Mouse (Mus musculus): Measurements from ENCODE around the gene Epb41l2. TPM values are rescaled to one million over a fixed set of nuclear protein-coding genes. Genes with fewer than 3 reads are reported as not detected.
A peak's percentile ranks its signal among the peaks of the same experiment; 100 is the strongest.

Epb41l2 gene
- polyA plus RNA-seq, 1 experiment from 2014 or later = 86.7 TPM

DNA sequence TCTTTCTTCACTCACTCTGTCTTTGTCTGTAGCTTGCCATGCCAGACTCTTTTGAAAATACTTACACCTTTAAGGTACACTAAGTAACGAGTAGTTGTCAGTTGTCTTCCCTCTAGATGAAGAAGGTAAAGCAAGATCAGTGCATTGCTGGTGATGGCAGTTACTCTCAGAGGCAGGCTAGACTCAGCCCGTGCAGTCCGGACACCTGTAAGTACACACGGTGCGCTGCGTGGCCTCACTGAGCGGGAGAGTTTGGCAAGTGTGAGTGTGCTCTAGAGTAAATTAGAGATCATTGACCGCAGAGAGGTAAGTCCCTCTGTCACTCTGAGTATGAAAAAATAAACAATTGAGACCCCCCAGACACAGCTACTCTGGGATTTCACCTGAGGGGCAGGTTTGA lies 46.0 kb downstream of the Epb41l2 start:
- Histone ChIP-seq H3K27ac (replicated peaks; ENCODE audit: low read depth, low read length) (no peak overlapping the region), H3K9ac (ENCODE audit: low read depth, low read length) (no peak overlapping the region), H3K9me3 (ENCODE audit: control insufficient read depth, low read length) (no peaks in the 10 kb centered on the region), H3K27me3 (replicated peaks; ENCODE audit: control insufficient read depth, insufficient read depth, low read length) (no peaks in the 10 kb centered on the region), H3K4me3 (ENCODE audit: low read depth, low read length) (no peak overlapping the region), H3K4me1 (ENCODE audit: control insufficient read depth, insufficient read depth, low read length) (peaks cover 19% of the 10 kb centered on the region), H3K4me2 (ENCODE audit: low read depth, low read length) (no peak overlapping the region), H3K36me3 (ENCODE audit: control insufficient read depth, insufficient read depth, low read length) (no peaks in the 10 kb centered on the region)
- ATAC-seq (ENCODE audit: low read depth) (no peak), DNase-seq (ENCODE audit: low spot score) (no peak)
- 76% methylated on average over 8 of the region's 8 CpGs for WGBS

DNA sequence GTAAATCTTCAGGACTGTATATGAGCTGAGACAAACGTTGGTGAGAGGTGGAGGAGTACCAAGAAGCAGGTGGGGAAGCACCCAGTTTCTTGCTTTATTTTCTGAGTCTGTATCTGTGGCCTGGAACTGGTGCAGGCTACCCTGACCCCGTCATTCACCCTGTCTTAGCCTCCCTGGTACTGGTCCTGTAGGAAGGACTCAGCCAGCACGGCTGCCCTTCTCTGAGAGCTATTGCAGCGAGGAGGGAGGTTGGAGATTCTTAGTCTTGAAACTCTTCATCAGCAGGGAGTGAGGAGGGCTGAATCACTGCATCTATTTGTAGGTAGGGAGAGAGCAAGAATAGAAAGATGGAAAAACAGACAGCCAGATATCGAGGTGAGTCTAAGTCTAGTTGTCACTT lies 47.1 kb downstream of the Epb41l2 start:
- WGBS = 81% methylated on average over 5 of the region's 5 CpGs
- H3K36me3 ChIP-seq (ENCODE audit: control insufficient read depth, insufficient read depth, low read length) = no peaks in the 10 kb centered on the region
- H3K9me3 ChIP-seq (ENCODE audit: control insufficient read depth, low read length) = no peaks in the 10 kb centered on the region
- no peak overlapping the region for H3K4me2 ChIP-seq (ENCODE audit: low read depth, low read length)
- H3K27me3 ChIP-seq (replicated peaks; ENCODE audit: control insufficient read depth, insufficient read depth, low read length) = no peaks in the 10 kb centered on the region
- ATAC-seq (ENCODE audit: low read depth) (no peak), DNase-seq (ENCODE audit: low spot score) (no peak)
- H3K27ac ChIP-seq (replicated peaks; ENCODE audit: low read depth, low read length) = no peak overlapping the region
- H3K9ac ChIP-seq (ENCODE audit: low read depth, low read length) = no peak overlapping the region
- H3K4me1 ChIP-seq (ENCODE audit: control insufficient read depth, insufficient read depth, low read length) = peaks cover 22% of the 10 kb centered on the region
- H3K4me3 ChIP-seq (ENCODE audit: low read depth, low read length) = no peak overlapping the region

DNA sequence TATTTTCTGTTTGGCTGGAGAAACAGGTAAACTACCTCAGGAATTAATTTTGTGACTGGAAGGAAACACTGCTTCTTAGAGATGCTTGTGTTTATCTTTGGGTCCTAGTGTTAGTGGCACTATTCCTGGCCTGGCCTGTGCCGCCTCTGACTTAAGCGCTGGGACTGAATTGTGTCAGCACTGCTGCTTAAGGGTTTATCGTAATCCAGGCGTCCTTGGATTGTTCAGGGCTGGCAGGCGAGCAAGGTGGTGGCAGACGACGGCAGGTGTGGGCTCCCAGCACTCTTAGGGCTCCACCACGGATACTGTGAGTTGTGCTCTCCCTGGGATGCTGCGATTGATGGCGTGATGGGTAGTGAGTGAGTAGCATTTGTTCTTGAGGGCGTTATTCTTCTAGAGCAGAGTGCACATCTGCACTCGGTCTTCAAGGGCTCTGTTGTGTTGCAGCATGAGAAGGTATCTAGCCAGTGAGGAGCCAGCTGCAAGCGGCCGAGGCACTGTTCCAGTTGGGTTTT lies 48.6 kb downstream of the Epb41l2 start:
- H3K4me3 ChIP-seq (ENCODE audit: low read depth, low read length) = no peak overlapping the region
- no peaks in the 10 kb centered on the region for H3K36me3 ChIP-seq (ENCODE audit: control insufficient read depth, insufficient read depth, low read length)
- DNase-seq (ENCODE audit: low spot score) = no peak
- H3K4me1 ChIP-seq (ENCODE audit: control insufficient read depth, insufficient read depth, low read length) = peaks cover 21% of the 10 kb centered on the region
- no peak overlapping the region for H3K9ac ChIP-seq (ENCODE audit: low read depth, low read length)
- no peak overlapping the region for H3K4me2 ChIP-seq (ENCODE audit: low read depth, low read length)
- H3K9me3 ChIP-seq (ENCODE audit: control insufficient read depth, low read length) = no peaks in the 10 kb centered on the region
- no peaks in the 10 kb centered on the region for H3K27me3 ChIP-seq (replicated peaks; ENCODE audit: control insufficient read depth, insufficient read depth, low read length)
- 75% methylated on average over 14 of the region's 14 CpGs for WGBS
- no peak overlapping the region for H3K27ac ChIP-seq (replicated peaks; ENCODE audit: low read depth, low read length)
- 0 out of 2 replicates have a peak, but pooled peaks have one; percentile 15 for ATAC-seq (ENCODE audit: low read depth)

DNA sequence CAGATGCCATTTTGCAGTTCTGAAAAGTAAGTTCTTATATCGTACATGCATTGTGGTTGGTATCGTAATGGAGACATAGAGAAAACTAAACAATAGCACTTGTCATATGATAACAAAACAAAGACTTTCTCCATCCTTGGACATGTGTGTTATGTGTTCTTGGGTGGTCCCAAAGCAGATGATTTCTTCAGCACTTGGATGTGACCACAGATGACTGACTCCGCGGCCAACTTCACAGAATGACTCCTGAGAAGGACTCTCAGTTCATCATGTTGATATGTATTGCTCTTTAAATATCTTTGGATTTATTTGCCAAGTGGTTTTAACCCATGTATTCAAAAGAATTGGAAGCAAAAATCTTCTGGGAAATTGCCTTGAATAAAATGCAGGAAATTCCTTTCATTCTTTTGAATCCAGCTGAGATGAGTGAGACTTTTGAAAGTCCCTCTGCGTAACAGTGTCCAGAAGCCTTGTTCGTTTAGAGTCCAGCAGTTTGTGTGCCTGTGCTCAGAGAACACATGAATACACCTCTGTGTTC lies 52.3 kb downstream of the Epb41l2 start:
- 50% methylated on average over 6 of the region's 6 CpGs for WGBS
- ATAC-seq (ENCODE audit: low read depth) = no peak

DNA sequence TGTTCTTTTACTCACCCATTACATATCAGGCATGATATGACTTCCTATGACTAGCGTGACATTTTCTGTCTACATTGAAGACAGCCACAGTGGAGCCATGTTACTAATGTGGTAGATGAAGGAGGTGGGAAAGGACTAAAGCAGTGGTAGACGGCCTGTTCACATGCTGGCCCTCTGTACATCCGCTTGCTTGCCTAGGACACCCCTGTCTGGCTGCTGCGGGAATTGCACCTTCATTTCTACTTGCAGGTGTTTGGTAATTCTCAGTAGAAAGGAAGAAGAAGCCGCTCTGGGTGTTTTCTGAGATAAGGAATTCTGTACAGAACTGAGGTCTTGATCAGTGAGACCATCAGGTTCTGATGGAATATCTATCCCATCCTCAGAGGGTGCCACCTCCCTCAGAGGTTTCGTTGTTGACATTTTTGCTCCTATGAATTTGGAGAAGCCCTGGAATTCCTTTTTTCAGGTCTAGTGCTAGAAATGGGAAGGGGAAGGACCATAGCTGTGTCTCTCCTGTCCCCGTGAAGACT lies 55.7 kb downstream of the Epb41l2 start:
- DNase-seq (ENCODE audit: low spot score) = no peak
- Histone ChIP-seq H3K27ac (replicated peaks; ENCODE audit: low read depth, low read length) (no peak overlapping the region), H3K27me3 (replicated peaks; ENCODE audit: control insufficient read depth, insufficient read depth, low read length) (no peaks in the 10 kb centered on the region), H3K9ac (ENCODE audit: low read depth, low read length) (no peak overlapping the region), H3K36me3 (ENCODE audit: control insufficient read depth, insufficient read depth, low read length) (no peaks in the 10 kb centered on the region), H3K4me2 (ENCODE audit: low read depth, low read length) (no peak overlapping the region), H3K4me3 (ENCODE audit: low read depth, low read length) (no peak overlapping the region), H3K9me3 (ENCODE audit: control insufficient read depth, low read length) (no peaks in the 10 kb centered on the region), H3K4me1 (ENCODE audit: control insufficient read depth, insufficient read depth, low read length) (peaks cover 7% of the 10 kb centered on the region)
- ATAC-seq (ENCODE audit: low read depth) = no peak
- WGBS = 78% methylated on average over 7 of the region's 7 CpGs

More for the DNA sequence above, 52.3 kb downstream of the Epb41l2 start:
- no peak overlapping the region for H3K4me3 ChIP-seq (ENCODE audit: low read depth, low read length)
- H3K4me1 ChIP-seq (ENCODE audit: control insufficient read depth, insufficient read depth, low read length) = peaks cover 7% of the 10 kb centered on the region
- no peak overlapping the region for H3K4me2 ChIP-seq (ENCODE audit: low read depth, low read length)
- H3K9me3 ChIP-seq (ENCODE audit: control insufficient read depth, low read length) = no peaks in the 10 kb centered on the region
- H3K27me3 ChIP-seq (replicated peaks; ENCODE audit: control insufficient read depth, insufficient read depth, low read length) = no peaks in the 10 kb centered on the region
- no peak overlapping the region for H3K9ac ChIP-seq (ENCODE audit: low read depth, low read length)
- DNase-seq (ENCODE audit: low spot score) = no peak
- no peaks in the 10 kb centered on the region for H3K36me3 ChIP-seq (ENCODE audit: control insufficient read depth, insufficient read depth, low read length)
- no peak overlapping the region for H3K27ac ChIP-seq (replicated peaks; ENCODE audit: low read depth, low read length)

DNA sequence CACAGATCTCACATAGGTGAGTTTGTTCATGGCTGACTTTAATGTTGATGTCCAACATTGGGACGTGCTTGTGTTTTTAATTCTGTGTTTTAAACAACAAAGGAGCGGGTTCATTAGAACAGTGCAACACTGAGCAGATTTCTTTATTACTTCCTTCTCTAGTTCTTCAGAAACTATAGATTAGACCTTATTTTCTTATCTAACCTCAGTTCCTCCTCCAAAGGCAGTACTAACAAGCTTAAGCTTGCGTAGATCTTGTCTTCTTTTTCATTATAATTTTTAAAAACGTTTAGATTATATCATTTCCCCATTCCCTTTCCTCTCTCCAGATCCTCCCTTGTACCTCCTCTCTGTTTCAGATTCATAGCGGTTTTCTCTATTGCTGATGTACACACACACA lies 57.1 kb downstream of the Epb41l2 start:
- DNase-seq (ENCODE audit: low spot score) (no peak), ATAC-seq (ENCODE audit: low read depth) (no peak)
- H3K9ac ChIP-seq (ENCODE audit: low read depth, low read length) = no peak overlapping the region
- H3K4me2 ChIP-seq (ENCODE audit: low read depth, low read length) = no peak overlapping the region
- no peaks in the 10 kb centered on the region for H3K36me3 ChIP-seq (ENCODE audit: control insufficient read depth, insufficient read depth, low read length)
- no peak overlapping the region for H3K4me3 ChIP-seq (ENCODE audit: low read depth, low read length)
- H3K9me3 ChIP-seq (ENCODE audit: control insufficient read depth, low read length) = no peaks in the 10 kb centered on the region
- H3K27me3 ChIP-seq (replicated peaks; ENCODE audit: control insufficient read depth, insufficient read depth, low read length) = no peaks in the 10 kb centered on the region
- no peak overlapping the region for H3K27ac ChIP-seq (replicated peaks; ENCODE audit: low read depth, low read length)
- H3K4me1 ChIP-seq (ENCODE audit: control insufficient read depth, insufficient read depth, low read length) = peaks cover 4% of the 10 kb centered on the region
- WGBS = 77% methylated on average over 5 of the region's 5 CpGs

DNA sequence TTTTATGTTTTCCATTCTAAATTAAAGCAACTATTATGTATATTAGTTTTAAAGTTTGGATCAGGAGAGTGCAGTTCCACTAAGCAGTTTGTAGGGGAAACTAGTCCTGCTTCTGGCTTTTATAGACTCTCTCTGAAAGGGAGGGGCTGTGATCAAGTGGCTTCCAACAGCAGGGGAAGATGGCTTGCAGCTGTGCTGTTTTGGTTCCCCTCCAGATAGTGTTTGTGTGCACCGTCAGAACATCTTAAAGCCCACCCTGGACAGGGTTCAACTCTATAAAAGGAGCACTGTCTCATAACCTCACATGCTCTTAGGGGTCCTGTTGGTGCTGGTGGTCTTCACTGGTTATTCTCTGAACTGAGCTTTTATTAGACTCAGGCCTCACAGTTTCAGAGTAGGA lies 66.5 kb downstream of the Epb41l2 start:
- Histone ChIP-seq H3K4me1 (ENCODE audit: control insufficient read depth, insufficient read depth, low read length) (peaks cover 27% of the 10 kb centered on the region), H3K9ac (ENCODE audit: low read depth, low read length) (no peak overlapping the region), H3K4me3 (ENCODE audit: low read depth, low read length) (no peak overlapping the region), H3K4me2 (ENCODE audit: low read depth, low read length) (no peak overlapping the region), H3K9me3 (ENCODE audit: control insufficient read depth, low read length) (no peaks in the 10 kb centered on the region), H3K27ac (replicated peaks; ENCODE audit: low read depth, low read length) (peak overlapping the region; percentile 13), H3K36me3 (ENCODE audit: control insufficient read depth, insufficient read depth, low read length) (no peaks in the 10 kb centered on the region), H3K27me3 (replicated peaks; ENCODE audit: control insufficient read depth, insufficient read depth, low read length) (no peaks in the 10 kb centered on the region)
- DNase-seq (ENCODE audit: low spot score) = peak; percentile 80
- ATAC-seq (ENCODE audit: low read depth) = peak; percentile 67; the same call in 1 of the 2 replicates
- 14% methylated on average over 1 of the region's 1 CpGs for WGBS

DNA sequence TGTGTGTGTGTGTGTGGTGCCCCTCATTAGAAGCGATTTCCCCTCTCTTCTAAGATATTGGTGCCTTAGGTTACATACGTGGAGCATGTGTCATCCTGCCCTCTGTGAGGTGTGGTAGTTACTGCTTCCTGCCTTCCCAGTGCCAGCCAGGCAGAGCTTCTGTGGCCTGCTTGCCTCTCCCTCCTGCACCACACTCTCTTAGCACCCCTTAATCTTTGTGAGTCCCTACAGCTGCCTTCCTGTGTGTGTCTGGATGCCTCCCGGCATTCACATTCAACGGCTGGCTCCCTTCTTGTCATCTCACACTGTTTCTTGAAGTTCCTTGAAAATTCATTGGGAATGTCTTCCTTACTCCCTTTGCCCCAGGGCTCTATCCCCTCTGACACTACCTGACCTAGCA lies 67.2 kb downstream of the Epb41l2 start:
- H3K9me3 ChIP-seq (ENCODE audit: control insufficient read depth, low read length) = no peaks in the 10 kb centered on the region
- H3K4me2 ChIP-seq (ENCODE audit: low read depth, low read length) = no peak overlapping the region
- no peak overlapping the region for H3K9ac ChIP-seq (ENCODE audit: low read depth, low read length)
- H3K27me3 ChIP-seq (replicated peaks; ENCODE audit: control insufficient read depth, insufficient read depth, low read length) = no peaks in the 10 kb centered on the region
- ATAC-seq (ENCODE audit: low read depth) = 0 out of 2 replicates have a peak, but pooled peaks have one; percentile 30
- no peaks in the 10 kb centered on the region for H3K36me3 ChIP-seq (ENCODE audit: control insufficient read depth, insufficient read depth, low read length)
- H3K4me3 ChIP-seq (ENCODE audit: low read depth, low read length) = no peak overlapping the region
- H3K27ac ChIP-seq (replicated peaks; ENCODE audit: low read depth, low read length) = peak overlapping the region; percentile 13
- peaks cover 34% of the 10 kb centered on the region for H3K4me1 ChIP-seq (ENCODE audit: control insufficient read depth, insufficient read depth, low read length)
- no peak for DNase-seq (ENCODE audit: low spot score)
- 24% methylated on average over 4 of the region's 4 CpGs for WGBS

DNA sequence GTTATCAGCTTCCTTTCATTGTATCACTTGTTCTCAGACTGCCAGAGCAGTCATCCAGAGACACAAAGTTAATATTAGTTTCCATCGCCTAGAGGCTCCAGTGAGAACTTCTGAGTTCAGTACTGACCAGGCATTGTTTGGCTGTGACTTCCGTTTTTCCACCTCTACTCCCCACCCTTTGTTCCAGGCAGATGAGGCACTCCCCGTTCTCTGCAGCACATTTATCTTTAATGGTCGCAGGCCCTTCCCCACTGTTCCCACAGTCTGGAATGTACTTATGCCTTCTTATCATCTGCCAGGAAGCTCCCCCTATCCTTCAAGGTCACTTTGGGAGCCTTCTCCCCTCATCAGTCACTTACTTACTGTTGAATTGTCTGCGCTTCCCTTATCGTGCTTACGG lies 67.9 kb downstream of the Epb41l2 start:
- no peak for DNase-seq (ENCODE audit: low spot score)
- no peak for ATAC-seq (ENCODE audit: low read depth)

More for the DNA sequence above, 67.9 kb downstream of the Epb41l2 start:
- Histone ChIP-seq H3K4me3 (ENCODE audit: low read depth, low read length) (no peak overlapping the region), H3K4me2 (ENCODE audit: low read depth, low read length) (no peak overlapping the region), H3K27me3 (replicated peaks; ENCODE audit: control insufficient read depth, insufficient read depth, low read length) (no peaks in the 10 kb centered on the region), H3K9me3 (ENCODE audit: control insufficient read depth, low read length) (no peaks in the 10 kb centered on the region), H3K27ac (replicated peaks; ENCODE audit: low read depth, low read length) (no peak overlapping the region), H3K4me1 (ENCODE audit: control insufficient read depth, insufficient read depth, low read length) (peaks cover 41% of the 10 kb centered on the region), H3K9ac (ENCODE audit: low read depth, low read length) (no peak overlapping the region), H3K36me3 (ENCODE audit: control insufficient read depth, insufficient read depth, low read length) (no peaks in the 10 kb centered on the region)
- 58% methylated on average over 7 of the region's 7 CpGs for WGBS
